Mouse (Mus musculus) skeletal muscle tissue, adult 2 months (tissue): ENCODE measurements around the gene Gm11172.
"Not testable (repeated sequence)": the region's sequence is repeated elsewhere in the genome, so short reads cannot be mapped to it uniquely, and the experiment has no call there.

Source experiments
- DNase-seq: peaks from one replicate; pipeline ENCODE4 v3.0.0-alpha.2; 2012; ENCODE audit warnings: low read depth, low spot score

Gm11172 gene

DNA sequence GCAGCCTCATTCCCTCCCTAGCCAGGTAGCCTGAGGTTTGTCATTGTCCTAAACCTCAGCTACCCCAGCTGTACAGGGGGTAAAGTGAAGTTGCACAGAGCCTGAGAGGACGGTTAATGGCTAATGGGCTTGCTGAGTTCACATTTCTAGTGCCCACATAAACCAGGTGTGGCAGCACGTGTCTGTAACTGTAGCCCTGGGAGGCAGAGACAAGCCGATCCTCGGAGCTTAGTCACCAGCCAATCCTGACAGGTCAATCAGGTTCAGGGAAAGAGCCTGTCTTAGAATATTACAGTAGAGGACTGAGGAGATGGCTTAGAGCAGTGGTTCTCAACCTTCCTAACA lies 15.7 kb downstream of the Gm11172 start:
- DNase-seq: no peak

DNA sequence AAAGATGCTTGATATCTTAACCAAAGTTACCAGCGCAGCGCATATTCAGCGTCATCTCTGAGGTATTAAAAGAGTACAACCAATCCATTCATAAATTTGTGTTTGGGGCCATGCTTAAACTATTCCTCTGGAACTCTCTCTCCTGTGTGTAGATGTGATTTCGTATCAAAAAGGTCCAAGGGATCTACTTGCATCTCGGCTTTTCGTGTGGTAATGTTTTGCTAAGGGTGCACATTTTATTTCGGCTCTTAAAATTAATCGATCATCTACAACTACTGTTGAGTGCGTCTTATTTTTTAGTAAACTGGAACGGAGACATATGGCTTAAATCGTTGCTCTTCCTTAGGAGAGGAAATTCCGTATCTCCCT lies 21.8 kb downstream of the Gm11172 start:
- DNase-seq: no peak

GRCm38 (mm10) chr16:10834911-10835587 lies 22.3 kb downstream of the Gm11172 start, which contains the start of gene Rmi2:
TSS of gene Rmi2 (plus strand) at chr16:10835059.
- DNase-seq: peak; percentile 69

DNA sequence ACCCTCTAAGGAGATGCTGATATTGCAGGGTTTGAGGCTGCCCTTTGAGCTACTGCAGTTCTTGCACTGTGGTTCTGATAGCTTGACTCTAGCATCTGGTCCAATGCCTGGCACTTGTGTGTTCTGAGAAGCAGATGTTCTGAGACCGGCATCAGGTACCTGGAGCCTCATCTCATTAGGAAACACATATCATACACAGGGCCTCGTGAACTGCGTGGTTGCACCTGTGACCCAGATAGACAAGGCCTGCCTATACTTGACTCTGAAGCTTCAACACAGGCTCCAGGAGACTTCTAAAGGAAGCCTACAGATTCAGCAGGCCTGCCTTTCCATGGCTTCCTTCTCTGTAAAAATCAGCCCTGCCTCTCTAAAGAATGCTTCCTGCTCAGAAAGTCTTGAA lies 23.7 kb downstream of the Gm11172 start:
- no peak for DNase-seq

GRCm38 (mm10) chr16:10837250-10837649 lies 24.5 kb downstream of the Gm11172 start:
- no peak for DNase-seq

DNA sequence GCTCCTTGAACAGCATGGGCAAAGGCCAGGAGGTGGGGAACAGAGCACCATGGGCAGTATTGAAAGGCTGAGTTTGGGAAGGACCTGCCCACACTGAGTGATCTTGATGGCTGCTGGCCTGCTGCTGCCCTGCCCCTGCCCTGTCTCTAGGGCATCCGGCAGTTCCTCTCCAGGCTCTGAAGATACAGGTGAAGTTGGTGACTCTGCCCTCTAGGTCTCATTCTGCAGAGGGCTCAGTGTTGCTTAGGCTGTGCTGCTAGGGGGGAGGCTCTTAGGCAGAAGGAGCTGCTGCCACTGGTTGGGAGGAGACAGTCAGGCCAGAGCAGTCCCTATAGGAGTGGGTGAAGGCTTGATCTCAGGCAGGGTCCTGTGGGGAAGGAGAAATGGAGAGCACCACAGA lies 25.2 kb downstream of the Gm11172 start:
- DNase-seq: no peak

DNA sequence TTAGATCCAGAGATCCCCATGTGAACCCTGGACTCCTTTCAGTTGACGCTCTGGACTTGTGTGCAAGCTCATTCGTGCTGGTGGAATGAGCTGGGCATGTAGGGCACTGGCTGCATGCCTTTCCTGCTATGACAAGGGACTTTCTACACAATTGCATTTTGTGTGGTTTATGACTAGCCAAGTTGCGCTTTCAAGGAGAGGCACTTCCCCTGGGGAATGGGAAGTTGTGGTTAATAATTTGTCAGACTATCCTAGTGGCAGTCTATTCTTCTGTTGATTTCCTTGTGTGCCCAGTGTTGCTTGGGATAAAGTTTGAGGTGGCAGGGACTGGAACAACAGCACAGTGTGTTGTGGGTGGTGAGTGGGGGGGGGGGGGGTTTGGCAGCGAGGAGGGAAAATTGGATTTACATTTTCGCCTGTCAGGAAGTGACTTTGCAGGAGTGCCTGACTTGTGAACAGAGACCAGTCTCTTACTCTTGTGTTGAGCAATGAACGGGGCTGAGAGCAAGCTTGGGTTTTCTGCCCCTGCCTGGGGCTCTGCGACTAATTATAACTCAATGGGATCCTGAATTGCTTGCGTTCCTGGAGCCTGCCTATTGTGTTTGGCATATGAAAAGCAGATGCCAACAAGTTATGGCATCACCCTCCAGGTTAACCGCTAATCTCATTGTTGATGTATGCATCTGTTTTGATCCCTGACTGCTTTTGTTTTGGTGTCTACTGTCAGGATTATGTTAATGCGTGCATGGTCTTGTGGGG lies 26.0 kb downstream of the Gm11172 start:
- no peak for DNase-seq

DNA sequence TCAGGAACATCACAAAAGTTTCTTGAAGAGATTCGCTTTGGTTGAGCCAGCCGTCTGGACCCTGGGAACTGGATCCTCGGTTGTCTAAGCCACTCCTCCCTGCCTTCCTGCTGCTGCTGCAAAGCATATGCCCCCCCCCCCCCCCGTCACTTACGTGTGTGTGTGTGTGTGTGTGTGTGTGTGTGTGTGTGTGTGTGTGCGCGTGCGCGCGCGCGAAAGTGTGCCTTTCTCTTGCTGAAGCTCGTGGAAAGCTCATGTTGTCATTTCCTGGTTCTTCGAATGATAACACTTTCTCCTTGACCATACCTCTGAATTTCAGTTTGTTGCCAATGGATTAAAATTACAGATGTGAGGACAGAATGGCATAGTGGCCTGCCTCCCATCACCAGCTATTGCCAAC lies 27.3 kb downstream of the Gm11172 start:
- no peak for DNase-seq

DNA sequence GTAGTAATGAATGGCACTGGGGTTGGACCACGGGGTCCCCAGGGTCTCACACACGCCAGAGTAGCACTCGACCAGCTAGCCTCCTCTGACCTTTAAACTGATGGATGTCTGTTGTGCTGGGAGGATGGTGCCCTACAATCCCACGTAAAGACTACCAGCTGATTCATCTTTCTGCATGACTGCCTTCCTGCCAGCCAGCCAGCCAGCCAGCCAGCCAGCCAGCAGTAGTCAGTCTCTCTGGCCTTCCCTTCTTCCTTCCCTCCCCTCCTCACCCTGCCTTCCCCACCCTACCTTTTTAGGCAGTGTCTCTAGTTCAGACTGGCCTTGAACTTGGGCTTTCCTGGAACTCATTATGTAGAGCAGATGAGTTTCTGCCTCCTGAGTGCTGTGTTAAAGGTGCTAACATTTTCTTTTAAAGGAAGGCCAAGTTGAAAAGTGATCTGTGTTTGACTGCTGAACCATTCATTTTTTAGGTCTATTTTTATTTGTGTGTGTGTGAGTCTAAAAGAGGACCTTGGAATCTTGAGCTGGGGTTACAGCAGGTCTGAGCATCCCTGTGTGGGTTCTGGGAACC lies 29.7 kb downstream of the Gm11172 start:
- peak; percentile 86 for DNase-seq

GRCm38 (mm10) chr16:10843486-10844318 lies 31.0 kb downstream of the Gm11172 start:
- peak; percentile 63 for DNase-seq

DNA sequence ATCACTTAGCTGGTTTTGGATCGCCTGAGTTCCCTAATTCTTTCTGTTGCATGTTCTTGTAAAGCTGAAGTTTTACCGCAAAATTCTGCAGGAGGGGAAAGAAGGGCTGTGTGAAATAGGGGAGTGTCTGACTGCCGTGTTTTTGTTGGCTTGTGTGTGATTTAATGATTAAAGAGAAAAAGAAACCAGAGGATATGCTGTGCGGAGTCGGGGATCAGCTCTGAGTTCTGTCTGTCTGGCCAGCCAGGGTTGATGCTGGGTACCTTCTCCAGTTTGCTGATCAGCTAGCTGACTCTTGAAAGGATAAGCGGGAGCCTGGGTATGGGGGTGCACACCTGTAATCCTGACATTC lies 31.6 kb downstream of the Gm11172 start:
- no peak for DNase-seq

- no peak for DNase-seq
These were observed 33.2 kb downstream of the Gm11172 start for GRCm38 (mm10) chr16:10845952-10846351.

DNA sequence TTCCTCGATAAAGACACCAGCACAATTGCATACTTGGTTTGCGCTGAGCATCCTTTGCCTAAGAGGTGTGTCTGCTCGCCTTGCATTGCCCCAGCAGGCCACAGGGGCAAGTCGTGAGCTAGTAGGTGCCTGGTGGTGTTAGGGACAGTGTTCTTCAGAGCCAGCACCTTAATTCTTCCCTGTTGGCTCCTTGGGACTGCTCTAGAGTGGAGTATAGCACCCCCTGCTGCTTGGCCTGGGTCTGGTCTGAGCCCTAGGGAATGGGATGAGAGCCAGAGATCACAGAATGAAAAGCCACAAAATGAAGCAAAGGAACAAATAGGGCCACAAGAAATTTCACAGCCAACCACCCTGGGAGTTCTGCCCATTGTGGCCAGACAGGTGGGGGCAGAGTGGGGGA lies 33.8 kb downstream of the Gm11172 start:
- DNase-seq: peak; percentile 87

DNA sequence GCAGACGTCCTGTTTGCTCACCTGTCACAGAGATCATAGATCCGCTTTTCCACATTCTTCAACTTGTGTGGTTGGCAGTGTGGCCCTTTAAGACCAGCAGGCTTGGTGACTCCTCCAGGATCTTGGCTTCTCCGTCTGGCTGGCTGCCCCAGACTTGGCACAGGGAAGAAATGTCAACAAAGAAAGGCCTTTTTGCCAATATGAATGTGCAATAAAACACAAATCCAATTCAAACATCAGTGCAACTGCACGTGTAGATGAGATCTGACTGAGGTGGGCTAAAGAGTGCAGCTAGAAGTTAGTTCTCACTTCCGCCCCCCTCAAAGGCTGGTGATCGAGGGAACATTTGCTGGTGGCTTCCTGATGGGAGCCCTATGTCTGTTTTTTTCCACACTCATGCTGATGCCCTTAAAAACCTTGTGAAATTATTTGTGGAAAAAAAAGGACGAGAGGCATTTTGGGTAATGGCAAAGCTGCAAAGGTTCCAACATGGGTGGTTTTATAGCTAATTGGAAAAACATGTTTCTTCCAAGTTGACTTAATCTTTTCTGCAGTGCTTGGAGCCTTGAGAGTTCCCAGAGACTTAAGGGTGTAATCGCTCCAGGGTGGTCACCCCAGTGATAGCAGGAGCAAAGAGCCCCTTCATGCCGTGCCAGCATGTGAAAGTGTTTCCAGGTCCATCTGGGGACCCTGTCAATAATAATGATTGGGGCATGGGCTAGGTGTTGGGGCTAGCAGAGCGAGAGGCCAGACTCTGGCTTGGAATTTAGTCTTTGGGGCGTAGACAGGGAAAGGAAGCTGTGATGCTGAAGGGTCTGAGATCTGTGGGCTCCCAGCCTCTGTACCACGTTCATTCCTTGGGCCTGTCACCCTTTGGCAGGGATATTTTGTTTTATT lies 37.5 kb downstream of the Gm11172 start:
- DNase-seq: peak; percentile 68

GRCm38 (mm10) chr16:10850905-10851304 lies 38.2 kb downstream of the Gm11172 start:
- no peak for DNase-seq

GRCm38 (mm10) chr16:10852216-10852615 lies 39.5 kb downstream of the Gm11172 start:
- not testable (repeated sequence) for DNase-seq

DNA sequence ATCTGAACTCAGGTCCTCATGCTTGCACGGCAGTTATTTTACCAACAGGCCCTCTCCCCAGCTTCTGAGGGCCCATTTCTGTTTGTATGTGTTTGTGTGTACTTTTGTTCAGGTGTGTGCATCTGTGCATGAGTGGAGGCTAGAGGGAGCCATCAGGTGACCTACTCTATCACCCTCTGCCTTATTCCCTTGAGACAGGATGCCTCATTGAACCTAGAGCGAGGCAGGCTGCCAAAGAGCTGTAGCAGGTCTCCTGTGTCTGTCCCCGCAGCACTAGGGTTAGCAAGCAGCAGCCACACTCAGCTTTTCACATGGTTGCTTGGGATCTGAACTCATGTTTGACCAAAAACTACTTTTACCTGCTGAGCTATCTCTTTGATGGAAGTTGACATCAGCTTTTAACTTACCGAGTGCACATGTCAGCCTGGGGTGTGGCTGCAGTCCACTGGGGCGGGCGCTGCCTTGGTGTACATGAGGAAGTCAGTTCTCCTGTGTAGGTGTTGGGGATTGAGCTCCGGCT lies 47.1 kb downstream of the Gm11172 start:
- DNase-seq: no peak

DNA sequence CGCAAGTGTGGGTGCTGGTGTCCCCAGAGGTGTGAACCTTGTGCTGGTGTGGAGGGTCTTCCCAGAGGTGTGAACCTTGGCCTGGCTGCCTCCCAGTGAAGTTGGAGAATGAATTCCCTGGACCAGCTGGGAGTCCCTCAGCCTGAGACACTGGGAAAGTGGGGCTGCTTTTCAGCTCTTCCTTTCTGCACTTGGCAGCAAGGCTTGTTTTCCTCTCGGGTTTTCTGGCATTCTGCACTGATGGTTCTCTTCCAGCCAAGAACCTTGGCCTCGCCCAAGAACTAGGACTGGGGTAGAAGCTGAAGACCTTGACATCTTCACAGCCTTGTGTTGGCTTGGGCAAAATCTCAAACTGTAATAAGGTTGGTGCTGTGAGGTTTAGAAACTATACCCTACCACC lies 48.7 kb downstream of the Gm11172 start:
- DNase-seq: peak; percentile 69
